Mouse (Mus musculus) megakaryocyte, embryonic 14.5 days (primary cell): ENCODE results near the gene Lrmda.

Source experiments
- FLI1 ChIP-seq: IDR thresholded peaks from 2 replicates; pipeline ENCODE4 v1.6.1; 2012; ENCODE audit warnings: low read length, inconsistent platforms, mixed read lengths
- GATA1 ChIP-seq: IDR thresholded peaks from 3 replicates; pipeline ENCODE4 v1.6.1; 2012; ENCODE audit warnings: mixed read lengths, low read length, inconsistent platforms, borderline replicate concordance

DNA sequence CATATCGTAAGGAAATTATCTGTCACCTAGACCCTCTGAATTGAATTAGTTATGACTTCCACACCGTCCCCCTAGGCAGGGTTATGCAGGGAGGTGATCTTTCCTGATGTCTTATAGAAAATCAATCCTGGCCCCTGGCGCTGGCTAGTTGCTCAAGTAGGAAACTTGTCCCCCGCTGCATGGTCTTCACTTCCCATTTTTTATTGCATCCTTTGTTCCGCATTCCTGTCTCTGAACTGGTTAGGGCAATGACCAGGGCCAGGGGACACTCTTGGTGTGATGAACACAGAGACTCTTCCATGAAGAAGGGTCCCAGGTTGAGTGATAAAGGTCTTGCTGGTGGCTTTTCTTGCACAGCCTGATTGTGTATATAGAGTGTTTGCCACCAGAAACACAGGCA, 53.9 kb downstream of the Lrmda start:
- TF ChIP-seq GATA1 = no peak
- TF ChIP-seq FLI1 = no peak
